Mouse (Mus musculus) liver, adult 2 months (tissue): ENCODE results near the gene Aadac. TPM values are rescaled to one million over a fixed set of nuclear protein-coding genes. Genes with fewer than 3 reads are reported as not detected.

Experiments
- DNase-seq: peaks from one replicate; pipeline ENCODE4 v3.0.0-alpha.2; 2011; ENCODE audit warnings: low read depth, low spot score; ENCODE audit errors: extremely low read depth
- H3K27ac ChIP-seq: fragments of 200-500 bp; replicated peaks from 2 replicates; pipeline ENCODE4 v1.5.1; 2012; ENCODE audit warnings: low read depth, mild to moderate bottlenecking, control low read depth, inconsistent platforms, low read length; ENCODE audit not compliant: insufficient read depth
- H3K27me3 ChIP-seq: fragments of 200-500 bp; 2 replicates; pipeline ENCODE4 v1.6.1; 2012; ENCODE audit warnings: mild to moderate bottlenecking, moderate library complexity, low read length, inconsistent platforms; ENCODE audit not compliant: control insufficient read depth, insufficient read depth
- H3K36me3 ChIP-seq: fragments of 200-500 bp; 2 replicates; pipeline ENCODE4 v1.6.1; 2012; ENCODE audit warnings: low read length, inconsistent platforms; ENCODE audit not compliant: control insufficient read depth, insufficient read depth
- H3K4me1 ChIP-seq: fragments of 200-500 bp; 2 replicates; pipeline ENCODE4 v1.6.1; 2011; ENCODE audit warnings: low read length; ENCODE audit not compliant: control insufficient read depth, insufficient read depth
- H3K4me3 ChIP-seq: fragments of 200-500 bp; 2 replicates; pipeline ENCODE4 v1.5.1; 2011; ENCODE audit warnings: low read depth, mild to moderate bottlenecking, control low read depth, low read length, moderate library complexity; ENCODE audit not compliant: insufficient read depth
- H3K79me2 ChIP-seq: fragments of 200-500 bp; 2 replicates; pipeline ENCODE4 v1.6.1; 2012; ENCODE audit warnings: inconsistent platforms, mild to moderate bottlenecking, low read length, moderate library complexity; ENCODE audit not compliant: control insufficient read depth, insufficient read depth
- H3K9ac ChIP-seq: fragments of 200-500 bp; 2 replicates; pipeline ENCODE4 v1.6.1; 2012; ENCODE audit warnings: low read depth, mild to moderate bottlenecking, control low read depth, inconsistent platforms, low read length
- CTCF ChIP-seq: fragments of 200-500 bp; IDR thresholded peaks from 2 replicates; pipeline ENCODE4 v1.5.1; 2011; ENCODE audit warnings: low read depth, low read length, control low read depth
- POLR2A ChIP-seq: fragments of 200-500 bp; IDR thresholded peaks from 2 replicates; pipeline ENCODE4 v1.6.1; 2011; ENCODE audit warnings: low read length, control low read depth; ENCODE audit not compliant: insufficient read depth; ENCODE audit errors: extremely low read depth
- WGBS: fragments of 180-500 bp; shearing (Covaris S2); methylation state at CpG from one replicate; pipeline ENCODE4 v1.1.7; 2018; 5-methylcytosine and 5-hydroxymethylcytosine counted together
- polyA plus RNA-seq: library from polyadenylated mRNA; depleted of rRNA; stranded (reverse); fragments of >200 nt; gene quantifications from 2 replicates; pipeline ENCODE4 v1.2.3, GENCODE M21; 2012; rRNA removed
- total RNA-seq: library from RNA; depleted of rRNA; stranded (reverse); fragments of >200 nt; gene quantifications from 2 replicates; pipeline ENCODE4 v1.2.3, GENCODE M21; 2014; rRNA removed

Aadac gene
- total and polyA plus RNA-seq, 2 experiments: 241 to 1,480 TPM

DNA sequence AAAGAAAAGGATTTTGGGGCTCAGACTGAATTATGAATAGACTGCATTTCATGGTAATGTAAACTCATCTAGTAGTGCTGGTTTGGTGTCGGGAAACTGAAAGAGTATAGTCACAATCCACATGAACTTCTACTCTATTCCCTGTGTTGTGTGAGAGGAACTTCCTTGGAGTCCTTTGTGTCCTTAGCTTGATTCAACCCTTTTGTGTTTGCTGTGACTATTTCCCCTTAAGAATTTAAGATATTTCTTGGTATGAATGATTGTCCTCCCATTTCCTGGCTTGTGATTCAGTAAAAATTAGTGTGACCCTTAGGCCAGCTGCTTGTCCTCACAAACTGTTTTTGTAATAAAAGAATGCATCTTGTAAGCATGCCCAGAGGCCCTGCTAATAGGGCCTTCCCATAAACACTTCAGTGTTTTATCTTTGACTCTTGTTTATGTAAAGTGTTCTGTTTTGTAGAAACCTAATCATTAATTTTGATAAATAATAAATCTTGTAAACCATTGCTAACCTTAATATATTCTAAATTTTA, 53.4 kb downstream of the Aadac start:
- DNase-seq: peak; percentile 53
- H3K9ac ChIP-seq: no peak overlapping the region
- TF ChIP-seq POLR2A: no peak
- TF ChIP-seq CTCF: no peak
- no peaks in the 10 kb centered on the region for H3K27me3 ChIP-seq
- H3K79me2 ChIP-seq: no peaks in the 10 kb centered on the region; the same call in 1 of the 2 replicates
- H3K4me1 ChIP-seq: no peaks in the 10 kb centered on the region
- no peak overlapping the region for H3K4me3 ChIP-seq
- WGBS: 88% methylated on average over 1 of the region's 1 CpGs
- no peaks in the 10 kb centered on the region for H3K36me3 ChIP-seq
- H3K27ac ChIP-seq: no peak overlapping the region

DNA sequence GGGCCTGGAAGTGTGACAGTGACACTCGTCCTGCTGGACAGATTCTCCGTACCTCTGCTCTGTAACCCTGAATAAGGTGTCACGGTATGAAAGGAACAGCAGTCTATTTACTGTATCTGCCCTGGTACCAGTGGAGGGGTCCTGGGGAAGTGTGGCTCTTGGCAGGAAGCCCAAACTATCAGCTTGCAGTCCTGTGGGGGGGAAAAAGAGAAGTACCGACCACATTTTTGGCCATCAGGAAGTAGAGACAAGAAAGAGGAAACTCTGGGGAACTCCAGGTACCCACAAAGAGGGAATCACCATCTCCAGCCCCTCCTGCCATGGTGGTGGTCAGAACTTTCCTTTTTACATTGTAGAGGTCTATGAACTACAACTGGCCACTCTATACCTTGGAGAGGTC, 55.1 kb downstream of the Aadac start:
- Histone ChIP-seq H3K79me2 (peaks cover 3% of the 10 kb centered on the region; the same call in 1 of the 2 replicates), H3K4me1 (no peaks in the 10 kb centered on the region), H3K36me3 (no peaks in the 10 kb centered on the region), H3K27ac (no peak overlapping the region), H3K4me3 (no peak overlapping the region), H3K27me3 (no peaks in the 10 kb centered on the region), H3K9ac (no peak overlapping the region)
- 74% methylated on average over 4 of the region's 4 CpGs for WGBS
- TF ChIP-seq CTCF: no peak
- no peak for TF ChIP-seq POLR2A
- DNase-seq: no peak

DNA sequence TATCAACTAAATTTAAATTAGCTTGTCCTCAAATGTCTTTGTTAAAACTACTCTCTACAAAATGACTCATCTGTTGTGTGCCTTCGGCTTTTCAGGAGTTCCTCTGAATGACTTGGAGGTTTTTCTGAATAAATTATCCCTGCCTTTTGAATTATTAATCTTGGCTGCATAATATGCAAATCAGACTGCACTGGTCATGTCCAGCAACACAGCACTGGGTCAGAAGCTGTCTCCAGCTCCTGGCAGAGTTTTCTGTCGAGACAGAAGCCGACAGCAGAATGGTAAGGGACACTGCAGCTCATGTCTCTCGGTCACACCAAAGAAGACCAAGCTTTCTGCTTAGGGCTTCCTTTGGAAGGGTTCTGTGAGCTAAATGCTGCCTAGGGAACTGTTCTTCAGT, 56.1 kb downstream of the Aadac start, which contains the start of gene Sucnr1:
TSS of gene Sucnr1 (plus strand) at position 222 of the 400 bp plus-strand sequence.
- peak within 1 kb of the TSS; percentile 59 for H3K4me3 ChIP-seq
- 49% methylated on average over 4 of the region's 4 CpGs for WGBS

DNA sequence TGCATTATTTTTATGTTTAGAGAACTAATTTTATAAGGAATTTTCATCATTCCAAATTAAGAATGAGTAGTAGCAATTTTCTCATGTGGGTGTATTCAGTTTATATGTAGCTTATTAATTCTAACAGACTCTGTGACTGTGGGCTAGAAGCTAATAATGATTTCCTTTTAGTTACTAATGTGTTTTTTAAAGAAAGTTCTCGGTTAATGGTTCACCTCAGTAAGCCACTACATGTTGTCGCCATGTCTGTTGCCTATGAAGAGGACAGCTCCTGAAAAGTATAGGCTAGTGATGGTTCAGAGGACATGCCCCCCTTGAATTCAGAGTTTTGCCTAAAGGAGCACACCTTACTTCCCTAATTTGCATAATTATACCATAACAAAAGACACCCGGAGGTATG, 57.2 kb downstream of the Aadac start:
- WGBS: 74% methylated on average over 3 of the region's 3 CpGs
- Histone ChIP-seq H3K4me3 (peak overlapping the region; percentile 59; the same call in 1 of the 2 replicates), H3K9ac (no peak overlapping the region), H3K4me1 (no peaks in the 10 kb centered on the region), H3K79me2 (peaks cover 3% of the 10 kb centered on the region; the same call in 1 of the 2 replicates), H3K27ac (no peak overlapping the region), H3K27me3 (no peaks in the 10 kb centered on the region), H3K36me3 (peaks cover 6% of the 10 kb centered on the region)
- TF ChIP-seq CTCF (no peak), POLR2A (no peak)
- DNase-seq: peak; percentile 59

More for the DNA sequence above, 56.1 kb downstream of the Aadac start, which contains the start of gene Sucnr1:
- Histone ChIP-seq H3K79me2 (peaks cover 3% of the 10 kb centered on the region; the same call in 1 of the 2 replicates), H3K27me3 (no peaks in the 10 kb centered on the region), H3K4me1 (no peaks in the 10 kb centered on the region), H3K9ac (peak within 1 kb of the TSS; percentile 60), H3K36me3 (peaks cover 5% of the 10 kb centered on the region), H3K27ac (peak within 1 kb of the TSS; percentile 60)
- TF ChIP-seq CTCF: no peak
- TF ChIP-seq POLR2A: no peak; the same call in 1 of the 2 replicates
- peak; percentile 92 for DNase-seq

DNA sequence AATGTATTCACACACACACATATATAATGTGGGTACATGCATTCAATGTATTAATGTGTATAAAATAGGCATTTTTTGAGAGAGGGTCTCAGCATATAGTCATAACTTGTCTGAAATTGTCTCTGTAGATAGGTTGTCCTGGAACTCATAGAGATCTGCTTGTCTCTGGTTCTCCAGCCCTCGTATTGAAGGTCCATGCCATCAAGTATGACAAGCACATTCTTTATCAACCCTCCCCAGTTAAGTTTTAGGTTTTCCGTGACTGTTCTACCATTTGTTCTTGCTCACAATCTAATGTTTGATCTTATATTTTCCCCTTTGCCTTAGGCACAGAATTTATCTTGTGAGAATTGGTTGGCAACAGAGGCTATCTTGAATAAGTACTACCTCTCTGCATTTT, 60.2 kb downstream of the Aadac start:
- H3K4me3 ChIP-seq: no peak overlapping the region
- DNase-seq: no peak
- peaks cover 3% of the 10 kb centered on the region; the same call in 1 of the 2 replicates for H3K79me2 ChIP-seq
- no peaks in the 10 kb centered on the region; the same call in 1 of the 2 replicates for H3K4me1 ChIP-seq
- H3K27me3 ChIP-seq: no peaks in the 10 kb centered on the region
- H3K36me3 ChIP-seq: peaks cover 8% of the 10 kb centered on the region
- WGBS: 92% methylated on average over 2 of the region's 2 CpGs
- no peak overlapping the region for H3K27ac ChIP-seq
- no peak for TF ChIP-seq POLR2A
- TF ChIP-seq CTCF: no peak
- H3K9ac ChIP-seq: no peak overlapping the region

Other genes with a start within 250 kb of the Aadac start
- gene Gm8298, start 164.7 kb upstream of the Aadac start, total RNA-seq: not detected in 2 replicates
- gene Gm8298, start 164.7 kb upstream of the Aadac start, polyA plus RNA-seq: not detected in 2 replicates
- gene C130079G13Rik, start 100.5 kb upstream of the Aadac start, total RNA-seq: not detected in 2 replicates
- gene C130079G13Rik, start 100.5 kb upstream of the Aadac start, polyA plus RNA-seq: not detected in 2 replicates
- not detected in 2 replicates for gene Aadacl2, start 19.0 kb upstream of the Aadac start, total RNA-seq
- not detected in 2 replicates for gene Aadacl2, start 19.0 kb upstream of the Aadac start, polyA plus RNA-seq
- gene Sucnr1, start 56.2 kb downstream of the Aadac start, total RNA-seq: 27.3 and 45.3 TPM in 2 replicates
- 27.1 and 28.0 TPM in 2 replicates for gene Sucnr1, start 56.2 kb downstream of the Aadac start, polyA plus RNA-seq